Mouse (Mus musculus) skeletal muscle tissue, adult 2 months (tissue): Measurements from ENCODE around the gene Plekha7.

Experiments used
- DNase-seq: peaks from one replicate; pipeline ENCODE4 v3.0.0-alpha.2; 2012; ENCODE audit warnings: low read depth, low spot score

Plekha7 gene

DNA sequence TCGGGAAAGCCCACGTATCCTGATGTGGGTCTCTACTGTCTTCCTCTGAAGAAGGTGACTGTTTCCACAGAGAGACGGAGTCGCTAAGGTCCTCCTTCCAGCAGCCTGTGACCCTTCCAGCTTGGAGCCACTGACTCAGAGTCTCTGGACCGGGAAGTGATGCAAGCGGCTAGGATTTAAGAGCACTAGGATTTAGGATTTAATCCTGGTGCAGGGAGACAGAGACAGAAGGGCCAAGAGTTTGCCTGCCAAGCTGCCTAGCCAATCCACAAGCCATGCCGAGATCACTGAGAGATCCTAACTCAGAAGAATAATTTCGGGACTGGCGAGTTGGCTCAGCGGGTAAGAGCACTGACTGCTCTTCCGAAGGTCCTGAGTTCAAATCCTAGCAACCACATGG is 59.6 kb downstream of the Plekha7 start:
- no peak for DNase-seq

DNA sequence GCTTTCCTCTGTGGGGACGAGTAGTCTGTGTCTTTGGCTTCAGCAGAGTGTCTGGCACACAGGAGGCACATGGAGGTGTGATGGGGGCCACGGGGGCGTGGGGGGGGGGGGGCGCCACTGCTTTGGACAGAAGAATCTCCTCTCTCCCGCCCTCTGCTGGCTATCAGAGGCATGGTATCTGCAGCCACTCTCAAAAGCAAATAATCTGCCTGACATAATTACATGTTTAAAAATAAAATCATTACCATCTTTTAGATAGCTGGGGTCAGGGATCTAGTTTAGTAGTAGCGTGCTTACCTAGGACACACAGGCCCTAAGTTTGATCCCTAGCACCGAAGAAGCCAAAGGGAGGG is 60.8 kb downstream of the Plekha7 start:
- DNase-seq = no peak

DNA sequence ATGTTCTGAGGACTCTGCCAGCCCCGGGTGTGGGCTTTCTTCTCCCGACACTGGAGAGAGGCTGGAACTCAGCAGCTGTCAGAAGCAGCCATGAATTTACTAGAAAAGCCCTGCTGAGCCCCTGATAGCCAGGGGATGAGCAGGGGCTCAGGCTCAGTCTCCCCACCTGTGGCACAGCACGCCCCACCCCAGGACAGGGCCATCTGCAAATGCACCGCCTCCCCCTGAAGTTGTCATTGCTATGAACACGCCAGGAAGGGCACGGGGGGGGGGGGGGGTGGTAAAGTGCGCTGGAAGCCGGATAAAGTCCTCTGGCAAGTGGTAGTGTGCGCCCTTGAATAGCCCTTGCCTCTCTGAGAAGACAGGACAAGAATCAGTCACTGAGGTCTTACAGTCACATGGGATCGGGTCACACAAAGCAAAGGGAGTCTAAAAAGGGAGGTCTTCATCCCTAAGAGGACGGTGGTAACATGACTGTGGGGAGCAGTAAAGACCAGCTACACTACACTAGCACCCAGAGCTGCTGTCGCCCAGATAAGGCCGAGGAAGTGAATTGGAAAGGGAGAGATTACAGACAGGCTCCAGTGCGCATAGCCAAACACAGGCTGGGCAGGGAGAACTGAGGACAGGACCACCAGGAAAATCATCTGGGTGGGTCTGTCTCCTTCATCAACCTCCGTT is 61.3 kb downstream of the Plekha7 start:
- no peak for DNase-seq

DNA sequence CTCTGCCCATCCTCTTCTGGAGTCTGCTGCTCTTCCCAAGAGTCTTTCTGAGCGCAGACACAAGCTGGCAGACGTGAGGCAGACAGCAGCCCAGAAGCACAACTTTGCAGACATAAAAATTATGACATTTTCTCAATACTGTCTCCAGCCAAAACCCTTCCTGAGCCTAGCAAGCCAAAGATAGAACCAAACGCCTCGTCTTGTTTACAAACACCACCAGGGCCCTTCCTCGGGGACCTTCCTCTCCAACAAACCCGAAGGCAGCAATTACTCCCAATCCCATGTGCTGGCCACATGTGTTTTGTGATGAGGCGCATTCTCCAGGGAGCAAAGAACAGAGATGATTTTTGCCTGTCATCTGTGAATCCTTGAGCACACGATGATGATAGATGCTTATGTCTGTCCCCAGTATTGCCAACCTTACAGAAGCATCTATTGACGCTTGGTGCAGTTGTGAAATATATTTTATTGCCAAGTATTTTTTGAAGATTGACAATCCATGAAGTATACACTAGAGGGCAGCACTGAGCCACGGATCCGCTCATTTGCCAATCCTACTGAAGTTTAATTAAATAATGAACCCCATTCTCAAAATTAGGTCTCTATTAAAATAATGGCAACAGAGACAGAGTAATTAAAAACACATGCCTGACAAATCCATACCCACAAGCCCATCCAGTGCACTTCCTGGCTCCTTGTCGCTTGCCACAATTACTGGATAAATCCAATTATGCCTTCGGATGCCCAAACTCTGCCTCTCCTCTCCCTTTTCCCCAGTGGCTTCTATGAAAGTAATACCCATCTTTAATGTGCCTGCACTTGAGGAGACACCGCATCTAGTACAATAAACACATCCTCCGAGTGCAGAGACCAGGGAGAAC is 62.1 kb downstream of the Plekha7 start:
- peak; percentile 15 for DNase-seq

DNA sequence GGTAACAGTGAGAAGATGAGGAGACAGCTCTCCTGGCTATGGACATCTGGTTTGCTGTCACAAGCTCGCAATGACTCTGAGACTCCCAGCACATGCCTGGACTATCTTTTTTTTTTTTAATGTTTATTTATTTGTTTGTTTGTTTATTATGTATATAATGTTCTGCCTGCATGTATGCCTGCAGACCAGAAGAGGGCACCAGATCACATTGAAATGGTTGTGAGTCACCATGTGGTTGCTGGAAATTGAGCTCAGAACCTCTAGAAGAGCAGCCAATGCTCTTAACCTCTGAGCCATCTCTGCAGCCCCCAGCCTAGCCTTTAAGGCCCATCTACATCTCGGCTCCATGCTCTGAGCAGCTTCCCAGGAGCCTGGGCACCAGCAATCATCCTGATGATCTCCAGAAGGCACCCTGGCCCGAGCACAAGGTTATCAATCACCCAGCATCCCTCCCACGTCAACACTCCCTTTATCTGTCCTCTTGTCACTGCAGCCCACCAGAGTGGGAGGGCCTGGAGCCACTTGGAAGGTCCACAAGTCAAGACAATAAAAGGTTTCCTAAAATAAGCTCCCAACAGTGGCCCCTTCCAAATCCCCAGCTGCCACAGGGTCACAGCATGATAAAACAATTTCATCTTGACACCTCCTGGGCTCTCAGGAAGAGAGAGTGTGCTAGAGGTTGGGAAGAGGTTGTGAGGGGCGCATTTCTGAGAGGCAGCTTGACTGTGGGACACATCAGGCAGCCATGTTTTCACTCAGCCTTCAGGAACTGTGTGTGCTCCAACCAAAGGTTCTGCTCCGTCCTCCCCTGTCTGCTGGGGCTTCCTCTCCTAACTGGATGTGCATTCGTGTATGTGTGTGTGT is 63.6 kb downstream of the Plekha7 start:
- no peak for DNase-seq

DNA sequence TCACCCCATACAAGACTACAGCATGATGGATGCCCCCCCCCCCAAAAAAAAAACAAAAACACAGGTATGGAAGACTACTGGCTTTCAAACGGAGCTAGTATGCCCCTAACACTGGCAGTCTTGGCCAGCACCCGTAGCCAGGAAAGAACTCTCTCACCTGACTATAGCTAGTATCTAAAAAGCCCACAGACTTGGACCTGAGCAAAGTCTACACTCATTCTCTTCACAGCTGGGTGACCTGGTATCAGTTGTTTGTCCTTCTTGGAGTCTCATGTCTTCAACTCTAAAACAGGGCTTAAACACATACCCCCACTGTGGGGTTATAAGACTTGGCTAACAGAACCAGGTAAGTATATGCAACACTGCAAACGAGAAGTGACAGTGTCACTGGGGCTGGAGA is 65.4 kb downstream of the Plekha7 start:
- no peak for DNase-seq

DNA sequence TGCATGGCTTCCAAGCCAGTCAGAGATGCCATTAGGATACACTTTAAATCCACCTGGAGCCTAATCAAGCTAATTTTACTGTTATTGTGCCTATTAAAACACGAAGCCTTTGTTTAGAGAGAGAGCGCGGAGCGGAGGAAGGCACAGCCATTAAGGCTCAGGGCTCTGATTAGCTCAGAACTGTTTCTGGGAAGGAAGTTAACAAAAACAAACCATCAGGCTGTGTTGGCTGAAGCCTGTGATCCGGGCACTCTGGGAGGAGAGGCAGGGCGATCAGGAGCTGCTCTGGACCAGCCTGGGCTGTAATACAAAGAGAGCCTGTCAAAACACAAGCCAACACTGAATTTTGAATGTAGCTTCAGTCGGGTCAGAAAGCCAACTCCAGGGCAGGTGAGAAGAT is 66.6 kb downstream of the Plekha7 start:
- DNase-seq = no peak

DNA sequence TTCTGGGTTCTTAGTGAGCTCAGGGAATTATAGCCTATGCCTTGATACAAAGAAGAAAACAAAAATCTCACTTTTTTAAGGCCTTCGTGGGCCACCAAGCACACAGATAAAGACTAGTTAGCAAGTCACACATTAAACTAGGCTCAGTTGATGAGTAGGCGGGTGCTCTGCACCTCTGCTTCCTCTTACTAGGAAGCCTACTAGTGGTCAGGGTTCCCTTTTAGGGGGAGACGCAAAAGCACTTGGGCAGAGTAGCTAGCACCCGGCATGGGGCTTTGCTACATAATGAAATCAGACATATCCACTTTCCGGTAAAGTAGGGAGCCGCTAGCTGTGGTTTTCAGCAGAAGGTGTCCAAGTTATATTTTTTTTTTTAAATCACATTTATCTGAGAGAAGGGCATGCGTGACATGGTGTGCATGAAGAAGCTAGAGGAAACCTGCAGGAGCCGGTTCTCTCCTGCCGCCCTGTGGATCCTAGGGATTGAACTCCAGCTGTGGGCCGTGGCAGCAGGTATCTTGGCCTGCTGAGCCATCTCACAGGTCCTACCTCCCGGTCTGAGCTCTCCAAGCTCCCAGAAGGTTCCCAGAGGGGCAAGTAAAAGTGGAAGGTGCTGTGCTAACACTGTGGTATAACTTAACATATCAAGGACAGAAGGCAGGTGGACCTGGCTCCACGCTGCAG is 67.2 kb downstream of the Plekha7 start:
- no peak for DNase-seq

DNA sequence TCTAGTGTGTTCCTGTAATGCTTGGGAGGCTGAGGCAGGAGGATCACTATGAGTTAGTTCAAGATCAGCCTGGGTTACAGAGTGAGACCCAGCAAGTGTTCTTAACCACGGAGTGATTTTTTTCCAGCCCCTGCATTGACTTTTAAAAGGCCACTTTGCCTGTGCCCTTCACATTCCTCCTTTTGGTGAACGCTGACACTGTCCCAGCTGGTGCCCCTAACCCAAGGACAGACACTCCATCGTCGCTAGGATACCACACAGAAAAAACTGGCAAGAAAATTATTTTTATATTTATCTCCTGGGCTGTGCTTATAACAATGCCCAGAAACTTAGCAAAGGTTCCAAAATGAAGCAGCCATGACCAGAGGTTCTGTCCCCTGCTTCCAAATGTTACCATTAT is 67.8 kb downstream of the Plekha7 start:
- DNase-seq = no peak

DNA sequence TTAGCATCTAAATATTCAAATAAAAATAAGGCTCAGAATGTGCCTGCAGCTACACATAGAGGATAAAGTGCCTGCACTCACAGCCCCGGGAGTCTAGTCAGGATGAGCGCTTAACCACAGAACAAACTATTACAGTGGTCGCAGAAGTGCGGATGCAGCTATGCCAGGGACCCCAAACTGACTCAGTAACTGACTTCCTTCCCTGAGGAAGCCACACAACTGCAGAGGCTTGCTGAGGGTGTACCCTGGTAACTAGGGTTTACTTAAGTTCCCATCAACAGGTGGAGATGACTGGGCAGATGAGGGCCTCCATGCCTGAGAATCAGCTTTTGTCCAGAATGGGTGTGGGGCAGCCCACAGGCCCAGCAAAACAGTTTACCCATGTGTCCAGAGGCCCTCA is 69.9 kb downstream of the Plekha7 start:
- DNase-seq = no peak

DNA sequence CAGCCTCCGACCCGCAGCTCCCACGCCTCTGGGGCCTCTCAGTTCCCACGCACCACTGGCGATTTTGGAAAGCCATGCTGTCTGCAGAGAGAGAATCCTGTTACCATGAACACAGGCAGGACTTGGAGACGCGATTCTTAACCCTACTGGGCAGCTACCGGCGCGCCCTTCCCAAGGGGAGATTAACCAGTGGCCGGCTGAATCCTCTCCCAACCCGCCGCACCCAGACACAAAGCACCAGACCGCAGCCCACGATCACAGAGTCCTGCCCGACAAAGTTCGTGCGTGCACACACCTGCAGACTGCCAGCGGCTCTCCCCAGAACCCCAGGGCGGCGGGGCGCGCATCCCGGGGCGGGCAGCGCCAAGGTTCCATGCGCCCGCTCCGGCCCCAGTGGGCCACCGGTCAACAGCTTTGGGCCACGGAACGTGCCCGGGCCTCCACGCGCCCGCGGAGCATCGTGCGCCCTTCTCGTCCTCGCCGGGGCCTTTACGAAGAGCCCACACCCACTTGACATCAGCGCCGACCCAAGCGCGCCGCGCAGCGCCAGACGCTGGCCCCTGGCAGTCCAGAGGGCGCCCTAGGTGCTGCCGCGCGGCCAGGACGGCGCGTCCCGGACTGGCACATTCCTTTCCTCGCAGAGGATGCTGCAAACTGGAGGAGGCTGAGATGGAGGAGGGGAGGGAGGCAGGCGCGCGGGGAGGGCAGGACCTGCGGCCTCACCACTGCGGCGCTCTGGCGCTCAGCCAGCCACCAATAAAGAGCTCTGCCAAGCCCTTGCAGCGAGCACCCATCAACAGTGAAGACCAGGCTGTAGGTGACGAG is 70.8 kb downstream of the Plekha7 start:
- no peak for DNase-seq

DNA sequence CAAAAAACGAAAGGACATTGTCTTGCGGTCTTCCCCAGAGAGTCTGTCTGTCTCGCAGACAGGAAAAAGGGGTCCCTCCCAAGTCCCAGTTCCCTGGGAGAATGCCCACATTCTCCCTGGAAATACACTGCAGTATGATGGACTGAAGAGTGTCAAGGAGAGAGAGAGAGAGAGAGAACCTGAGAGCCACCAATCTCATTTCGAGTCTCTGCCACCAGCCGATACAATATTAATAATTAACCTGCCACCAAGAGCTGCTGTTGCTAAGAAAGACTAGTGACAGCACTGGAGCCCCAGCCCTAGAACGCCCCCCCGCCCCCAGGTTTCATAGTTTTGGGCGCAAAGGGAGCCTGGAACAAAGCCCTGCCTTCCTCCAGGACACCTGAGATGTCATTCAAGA is 71.6 kb downstream of the Plekha7 start:
- DNase-seq = no peak

DNA sequence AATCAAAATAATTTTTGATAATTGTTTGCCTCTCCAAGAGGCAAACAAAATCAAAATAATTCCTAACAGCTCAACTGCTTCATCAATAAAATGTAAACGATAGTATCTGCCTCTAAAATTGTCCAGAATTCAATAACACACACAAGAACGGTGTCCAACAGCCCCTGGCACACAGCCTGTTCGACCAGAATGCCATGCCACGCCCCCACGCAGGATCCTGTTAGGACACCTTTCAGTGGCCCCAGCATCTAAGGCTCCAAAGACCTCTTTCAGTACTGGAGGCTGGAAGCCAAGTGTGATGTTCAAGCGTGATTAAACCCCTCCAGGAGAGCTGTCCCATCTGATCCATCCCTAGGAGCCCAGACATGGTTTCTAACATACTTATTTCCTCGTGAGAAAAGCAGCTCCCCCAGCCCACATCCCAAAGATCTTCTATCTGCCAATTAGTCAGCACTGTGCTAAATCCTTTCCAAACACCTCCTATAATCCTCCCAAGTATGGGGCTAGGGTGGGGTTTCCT is 73.8 kb downstream of the Plekha7 start:
- no peak for DNase-seq

DNA sequence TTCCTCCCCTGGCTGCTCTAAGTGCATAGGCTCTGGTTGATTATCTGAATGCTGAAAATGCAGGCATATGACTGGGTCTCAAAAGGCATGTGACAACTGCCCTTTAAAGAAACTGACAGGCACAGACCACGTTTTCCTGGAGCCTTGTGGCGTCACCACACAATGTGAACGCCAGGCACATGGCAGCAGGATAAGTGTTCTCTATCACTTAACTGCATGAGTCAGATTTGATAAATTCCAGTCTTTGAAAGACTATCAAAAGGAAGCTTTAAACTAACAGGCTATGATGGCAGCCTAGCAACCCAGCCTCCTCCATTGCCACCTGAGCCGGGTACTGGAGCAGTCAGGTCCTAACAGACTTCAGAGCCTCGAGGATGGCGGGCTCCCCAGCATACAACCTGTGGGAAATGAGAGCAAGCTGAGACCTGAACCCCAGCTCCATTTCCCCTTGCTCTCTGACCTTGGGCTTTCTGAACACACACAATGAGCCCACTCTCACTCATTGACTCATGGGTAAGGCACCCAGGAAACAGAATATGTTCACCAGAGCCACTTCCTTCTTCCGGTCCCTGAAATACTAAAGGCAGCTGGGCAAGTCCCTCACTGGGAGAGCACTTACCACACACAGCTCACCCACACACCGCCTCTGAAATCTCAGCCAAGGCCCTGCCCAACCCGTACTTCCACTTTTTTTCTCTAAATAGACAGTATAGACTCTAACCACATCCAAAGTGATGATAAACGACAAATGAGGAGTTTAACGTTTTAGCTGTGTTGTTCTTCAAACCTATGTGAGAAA is 77.2 kb downstream of the Plekha7 start:
- DNase-seq = no peak

DNA sequence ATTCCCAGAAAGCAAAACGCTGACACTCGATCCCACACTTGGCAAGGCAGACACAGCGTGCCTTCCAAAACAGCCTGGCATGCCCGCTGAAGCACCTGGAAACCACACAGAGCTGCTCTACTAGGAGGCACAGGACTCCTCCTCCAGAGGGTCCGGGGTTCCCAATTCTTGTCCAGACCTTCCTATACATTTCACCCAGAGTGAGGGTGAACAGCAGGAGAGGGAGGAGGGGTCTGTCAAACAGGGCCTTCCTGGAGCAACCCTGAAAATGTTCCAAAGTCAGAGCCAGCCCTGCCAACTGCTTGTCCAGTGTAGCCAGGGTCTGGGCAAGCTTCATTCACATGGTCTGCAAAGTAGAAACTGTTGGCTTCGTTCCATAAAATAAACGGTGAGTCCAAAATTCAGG is 81.3 kb downstream of the Plekha7 start:
- DNase-seq = no peak

DNA sequence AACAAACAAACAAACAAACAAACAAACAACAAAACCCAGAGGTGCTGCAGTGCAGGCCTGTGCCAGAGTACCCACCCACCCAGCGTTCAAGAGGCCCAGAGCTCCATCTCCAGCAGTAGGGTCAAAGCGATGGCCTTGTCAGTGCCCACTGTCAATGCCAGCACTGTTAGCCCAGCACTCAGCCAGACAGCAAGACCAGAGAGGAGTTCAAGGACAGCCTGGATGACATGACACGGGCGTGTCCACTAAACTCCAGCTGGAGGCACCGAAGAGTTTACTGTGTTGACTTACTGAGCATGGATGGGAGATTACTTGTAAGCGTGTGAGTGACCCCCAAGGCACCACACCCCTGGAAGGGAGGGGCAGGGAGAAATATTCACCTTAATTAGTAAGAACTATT is 81.9 kb downstream of the Plekha7 start:
- no peak for DNase-seq

DNA sequence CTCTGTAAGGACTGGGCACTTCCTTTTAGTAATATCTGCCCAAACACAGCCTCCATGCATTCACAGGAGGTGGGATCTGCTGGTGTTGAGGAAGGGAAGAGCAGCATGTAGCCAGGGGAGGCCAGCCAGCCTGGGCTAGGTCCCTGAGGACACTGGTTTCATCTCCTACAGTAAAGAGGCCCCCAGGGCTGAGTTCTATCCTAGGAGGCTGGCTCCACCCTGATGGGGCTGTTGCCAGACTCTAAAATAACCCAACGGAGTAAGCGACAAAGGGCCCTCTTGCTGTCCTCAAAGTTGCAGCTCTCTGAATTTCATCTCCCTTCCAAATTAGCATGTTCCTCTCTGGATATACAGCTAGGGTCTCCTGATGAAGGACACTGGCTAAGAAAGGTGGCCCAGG is 83.6 kb downstream of the Plekha7 start:
- no peak for DNase-seq

DNA sequence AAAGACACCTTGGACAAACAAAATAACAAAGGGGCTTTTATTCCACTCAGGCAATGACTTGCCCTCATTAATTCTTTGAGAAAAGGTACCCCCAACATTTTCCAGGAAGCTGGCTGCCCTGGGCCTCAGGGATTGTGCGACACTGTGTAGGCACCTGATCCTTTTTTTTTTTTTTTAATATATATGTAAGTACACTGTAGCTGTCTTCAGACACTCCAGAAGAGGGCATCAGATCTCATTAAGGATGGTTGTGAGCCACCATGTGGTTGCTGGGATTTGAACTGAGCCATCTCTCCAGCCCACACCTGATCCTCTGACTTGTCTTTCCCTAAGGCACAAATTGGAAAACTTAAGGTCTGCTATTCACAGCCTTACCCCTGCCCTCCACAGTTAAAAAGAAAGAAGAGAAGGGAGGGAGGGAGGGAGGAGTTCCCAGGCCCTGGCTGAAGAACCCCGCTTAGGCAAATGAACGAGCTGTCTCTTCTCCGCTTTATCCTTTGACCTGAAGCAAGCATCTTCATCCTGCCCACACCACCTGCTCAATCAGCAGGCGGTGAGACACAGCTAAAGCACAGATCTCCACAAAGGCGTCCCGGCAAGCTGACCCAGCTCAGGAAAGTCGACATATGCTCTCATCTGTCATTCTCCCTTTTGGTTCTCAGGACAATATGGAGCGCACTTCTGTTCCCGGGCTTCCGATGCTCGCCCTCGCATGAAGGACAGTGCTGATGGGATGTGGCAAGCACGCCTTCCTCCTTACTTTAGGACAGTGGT is 85.0 kb downstream of the Plekha7 start:
- DNase-seq = no peak
